Mouse (Mus musculus) bone marrow macrophage, adult 2 months (primary cell): ENCODE results near the gene Tctn1.

Experiments
- CTCF ChIP-seq: IDR thresholded peaks from 2 replicates; pipeline ENCODE4 v1.5.1; 2012; ENCODE audit warnings: low read depth, mild to moderate bottlenecking, low read length, moderate library complexity
- POLR2A ChIP-seq: IDR thresholded peaks from 2 replicates; pipeline ENCODE4 v1.6.1; 2012; ENCODE audit warnings: mild to moderate bottlenecking, low read depth, low read length, borderline replicate concordance

GRCm38 (mm10) chr5:122268858-122269604 is 4.8 kb upstream of the Tctn1 start:
- TF ChIP-seq CTCF (no peak), POLR2A (no peak)
